Mouse (Mus musculus): ENCODE measurements around the gene Lrrc66. TPM values are rescaled to one million over a fixed set of nuclear protein-coding genes. Genes with fewer than 3 reads are reported as not detected.
"Not testable (repeated sequence)": the region's sequence is repeated elsewhere in the genome, so short reads cannot be mapped to it uniquely, and the experiment has no call there.

Lrrc66 gene
- total RNA-seq, 1 experiment from 2014 or later: 2.4 TPM

DNA sequence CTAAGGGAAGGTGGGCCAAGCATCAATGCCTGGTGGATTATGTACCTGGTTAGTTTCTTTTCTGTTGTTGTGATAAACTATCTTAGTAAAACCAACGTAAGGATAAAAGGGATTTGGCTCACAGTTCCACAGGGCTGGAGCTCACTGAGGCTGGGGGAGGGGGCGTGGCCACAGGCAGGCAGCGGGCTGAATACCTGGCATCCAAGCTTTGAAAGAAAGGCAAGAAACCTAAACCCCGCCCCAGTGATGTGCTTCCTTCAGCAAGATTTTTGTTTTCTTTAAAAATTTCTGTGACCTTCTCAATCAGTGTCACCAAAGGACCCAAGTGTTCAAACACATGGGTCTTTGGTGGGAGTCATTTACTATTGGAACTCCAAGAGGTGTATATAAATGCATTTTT, 4.8 kb downstream of the Lrrc66 start:
- ATAC-seq (replicated peaks in 1 of 2; ENCODE audit: insufficient read depth in 1 of 2, low FRiP score in 2 of 2, low TSS enrichment in 1 of 2, low read depth in 1 of 2, poor library complexity in 2 of 2, severe bottlenecking in 2 of 2): no peak

DNA sequence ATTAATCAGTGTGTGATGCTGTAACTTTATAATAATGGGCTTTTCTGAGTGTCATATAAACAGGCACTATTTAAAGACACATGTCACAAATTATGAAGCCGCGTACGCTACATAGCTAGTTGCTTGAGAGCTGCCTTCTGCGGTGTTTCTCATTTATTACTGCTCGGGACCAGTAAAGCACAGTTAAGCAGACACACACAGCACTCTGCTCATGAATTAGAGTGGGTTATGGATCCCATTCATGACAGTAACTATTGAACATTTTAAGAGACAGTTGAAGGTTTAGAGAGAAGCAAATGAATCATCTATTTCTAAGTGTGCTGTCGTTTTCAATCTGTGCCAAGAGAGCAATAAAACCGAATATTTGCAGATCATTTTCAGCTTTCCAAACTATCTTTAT, 5.5 kb downstream of the Lrrc66 start:
- ATAC-seq (replicated peaks in 1 of 2; ENCODE audit: insufficient read depth in 1 of 2, low FRiP score in 2 of 2, low TSS enrichment in 1 of 2, low read depth in 1 of 2, poor library complexity in 2 of 2, severe bottlenecking in 2 of 2): no peak

- ATAC-seq (replicated peaks in 1 of 2; ENCODE audit: insufficient read depth in 1 of 2, low FRiP score in 2 of 2, low TSS enrichment in 1 of 2, low read depth in 1 of 2, poor library complexity in 2 of 2, severe bottlenecking in 2 of 2): no peak
These were observed 6.8 kb downstream of the Lrrc66 start for GRCm38 (mm10) chr5:73625505-73625904.

DNA sequence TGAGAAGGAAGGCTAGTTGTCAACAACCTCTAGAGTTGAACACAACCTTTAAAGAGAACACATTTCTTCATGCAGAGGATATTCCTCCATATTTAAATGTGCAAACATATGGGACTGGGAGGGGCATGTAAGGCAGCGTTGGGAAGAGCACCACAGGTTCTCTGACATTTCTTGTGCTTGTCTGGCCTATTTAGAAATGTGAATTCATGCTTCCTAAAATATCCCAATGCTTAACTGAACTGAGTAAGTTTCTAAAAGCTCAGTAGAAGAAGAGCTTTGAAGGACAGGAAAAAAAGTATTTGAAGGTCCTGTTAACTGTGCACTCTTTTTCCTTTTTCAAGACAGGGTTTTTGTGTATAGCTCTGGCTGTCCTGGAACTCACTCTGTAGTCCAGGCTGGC, 13.4 kb downstream of the Lrrc66 start:
- ATAC-seq (replicated peaks in 1 of 2; ENCODE audit: insufficient read depth in 1 of 2, low FRiP score in 2 of 2, low TSS enrichment in 1 of 2, low read depth in 1 of 2, poor library complexity in 2 of 2, severe bottlenecking in 2 of 2): no peak

DNA sequence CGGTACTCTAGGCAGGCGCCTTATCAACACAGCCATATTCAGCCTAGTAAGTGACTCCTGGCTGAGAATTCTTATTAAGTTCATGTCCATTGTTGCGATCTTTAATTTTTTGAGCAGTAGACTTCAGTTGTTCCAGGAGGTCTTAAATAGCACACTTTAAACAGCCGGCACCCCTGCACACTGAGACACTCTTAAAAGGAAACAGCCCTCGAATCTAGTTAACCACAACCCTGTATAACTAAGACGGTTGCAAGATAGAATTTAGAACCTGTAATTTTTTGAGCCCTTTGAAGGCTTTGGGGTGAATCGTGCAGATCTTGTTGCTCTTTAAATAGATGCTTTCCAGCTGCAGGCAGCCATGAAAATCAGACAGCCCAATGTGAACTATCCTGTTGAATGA, 17.1 kb downstream of the Lrrc66 start:
- peak; percentile 48 to 57 for ATAC-seq (replicated peaks in 1 of 2; ENCODE audit: insufficient read depth in 1 of 2, low FRiP score in 2 of 2, low TSS enrichment in 1 of 2, low read depth in 1 of 2, poor library complexity in 2 of 2, severe bottlenecking in 2 of 2)

- no peak for ATAC-seq (replicated peaks in 1 of 2; ENCODE audit: insufficient read depth in 1 of 2, low FRiP score in 2 of 2, low TSS enrichment in 1 of 2, low read depth in 1 of 2, poor library complexity in 2 of 2, severe bottlenecking in 2 of 2)
These were observed 19.0 kb downstream of the Lrrc66 start for GRCm38 (mm10) chr5:73613296-73613695.

GRCm38 (mm10) chr5:73611071-73611470, 21.3 kb downstream of the Lrrc66 start:
- no peak for ATAC-seq (replicated peaks in 1 of 2; ENCODE audit: insufficient read depth in 1 of 2, low FRiP score in 2 of 2, low TSS enrichment in 1 of 2, low read depth in 1 of 2, poor library complexity in 2 of 2, severe bottlenecking in 2 of 2)

DNA sequence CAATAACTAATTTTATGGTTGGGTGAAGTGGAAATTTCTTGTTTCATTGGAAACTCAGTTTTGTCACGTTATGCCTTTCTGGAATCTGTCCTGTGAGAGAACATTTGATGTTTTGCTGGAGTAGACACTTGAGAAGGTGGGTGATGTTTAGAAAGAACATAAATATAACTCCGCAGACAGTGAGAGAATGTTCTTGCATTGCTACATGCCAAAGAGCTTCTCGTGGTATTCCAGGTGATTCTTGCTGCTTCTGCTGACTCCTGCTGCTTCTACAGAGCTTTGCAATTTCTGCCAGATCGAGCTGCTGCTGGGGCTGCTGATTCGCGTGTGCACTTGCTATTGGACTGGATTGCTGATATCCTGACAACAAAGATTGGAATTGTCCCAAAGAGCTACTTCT, 27.4 kb downstream of the Lrrc66 start:
- ATAC-seq (replicated peaks in 1 of 2; ENCODE audit: insufficient read depth in 1 of 2, low FRiP score in 2 of 2, low TSS enrichment in 1 of 2, low read depth in 1 of 2, poor library complexity in 2 of 2, severe bottlenecking in 2 of 2): no peak

GRCm38 (mm10) chr5:73604542-73604941, 27.8 kb downstream of the Lrrc66 start:
- no peak for ATAC-seq (replicated peaks in 1 of 2; ENCODE audit: insufficient read depth in 1 of 2, low FRiP score in 2 of 2, low TSS enrichment in 1 of 2, low read depth in 1 of 2, poor library complexity in 2 of 2, severe bottlenecking in 2 of 2)

DNA sequence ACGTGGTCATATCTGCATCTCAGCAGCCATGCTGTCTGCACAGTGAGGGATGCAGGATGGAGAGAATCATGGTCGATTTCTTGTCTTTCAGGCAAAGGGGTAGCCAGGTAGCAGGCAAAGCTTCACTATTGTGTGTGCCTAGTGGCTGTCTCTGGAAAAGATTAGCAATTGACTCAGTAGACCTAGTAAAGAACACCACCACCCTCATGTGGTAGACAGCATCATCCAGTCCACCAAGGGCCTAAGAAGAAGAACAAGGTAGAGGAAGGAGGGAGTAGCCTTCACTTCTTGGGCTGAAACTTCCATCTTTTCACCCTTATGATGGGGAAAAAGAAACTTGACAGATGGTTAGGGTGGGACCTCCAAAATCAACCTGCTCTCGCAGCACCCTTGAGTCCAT, 29.5 kb downstream of the Lrrc66 start:
- no peak for ATAC-seq (replicated peaks in 1 of 2; ENCODE audit: insufficient read depth in 1 of 2, low FRiP score in 2 of 2, low TSS enrichment in 1 of 2, low read depth in 1 of 2, poor library complexity in 2 of 2, severe bottlenecking in 2 of 2)

GRCm38 (mm10) chr5:73601361-73601763, 31.0 kb downstream of the Lrrc66 start:
- ATAC-seq (replicated peaks in 1 of 2; ENCODE audit: insufficient read depth in 1 of 2, low FRiP score in 2 of 2, low TSS enrichment in 1 of 2, low read depth in 1 of 2, poor library complexity in 2 of 2, severe bottlenecking in 2 of 2): no peak

GRCm38 (mm10) chr5:73599991-73600390, 32.3 kb downstream of the Lrrc66 start:
- no peak for ATAC-seq (replicated peaks in 1 of 2; ENCODE audit: insufficient read depth in 1 of 2, low FRiP score in 2 of 2, low TSS enrichment in 1 of 2, low read depth in 1 of 2, poor library complexity in 2 of 2, severe bottlenecking in 2 of 2)

GRCm38 (mm10) chr5:73598943-73599695, 33.2 kb downstream of the Lrrc66 start:
- ATAC-seq (replicated peaks in 1 of 2; ENCODE audit: insufficient read depth in 1 of 2, low FRiP score in 2 of 2, low TSS enrichment in 1 of 2, low read depth in 1 of 2, poor library complexity in 2 of 2, severe bottlenecking in 2 of 2): no peak

- no peak for ATAC-seq (replicated peaks in 1 of 2; ENCODE audit: insufficient read depth in 1 of 2, low FRiP score in 2 of 2, low TSS enrichment in 1 of 2, low read depth in 1 of 2, poor library complexity in 2 of 2, severe bottlenecking in 2 of 2)
These were observed 45.2 kb downstream of the Lrrc66 start for GRCm38 (mm10) chr5:73587119-73587518.

GRCm38 (mm10) chr5:73586597-73586996, 45.7 kb downstream of the Lrrc66 start:
- ATAC-seq (replicated peaks in 1 of 2; ENCODE audit: insufficient read depth in 1 of 2, low FRiP score in 2 of 2, low TSS enrichment in 1 of 2, low read depth in 1 of 2, poor library complexity in 2 of 2, severe bottlenecking in 2 of 2): no peak

- no peak for ATAC-seq (replicated peaks in 1 of 2; ENCODE audit: insufficient read depth in 1 of 2, low FRiP score in 2 of 2, low TSS enrichment in 1 of 2, low read depth in 1 of 2, poor library complexity in 2 of 2, severe bottlenecking in 2 of 2)
These were observed 46.9 kb downstream of the Lrrc66 start for GRCm38 (mm10) chr5:73585212-73586115.

DNA sequence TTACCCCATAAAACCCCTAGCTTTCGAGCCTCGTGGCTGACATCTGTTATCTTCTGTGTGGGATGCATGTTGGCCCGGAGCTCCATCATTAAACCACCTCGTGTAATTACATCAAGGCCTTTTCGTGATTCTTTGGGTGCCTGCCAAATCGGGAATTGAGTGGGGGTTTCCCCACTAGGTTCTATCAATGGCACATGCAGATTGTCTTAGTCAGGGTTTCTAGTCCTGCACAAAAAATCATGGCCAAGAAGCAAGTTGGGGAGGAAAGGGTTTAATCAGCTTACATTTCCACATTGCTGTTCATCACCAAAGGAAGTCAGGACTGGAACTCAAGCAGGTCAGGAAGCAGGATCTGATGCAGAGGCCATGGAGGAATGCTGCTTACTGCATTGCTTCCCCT, 48.3 kb downstream of the Lrrc66 start:
- ATAC-seq (replicated peaks in 1 of 2; ENCODE audit: insufficient read depth in 1 of 2, low FRiP score in 2 of 2, low TSS enrichment in 1 of 2, low read depth in 1 of 2, poor library complexity in 2 of 2, severe bottlenecking in 2 of 2): not testable (repeated sequence)

DNA sequence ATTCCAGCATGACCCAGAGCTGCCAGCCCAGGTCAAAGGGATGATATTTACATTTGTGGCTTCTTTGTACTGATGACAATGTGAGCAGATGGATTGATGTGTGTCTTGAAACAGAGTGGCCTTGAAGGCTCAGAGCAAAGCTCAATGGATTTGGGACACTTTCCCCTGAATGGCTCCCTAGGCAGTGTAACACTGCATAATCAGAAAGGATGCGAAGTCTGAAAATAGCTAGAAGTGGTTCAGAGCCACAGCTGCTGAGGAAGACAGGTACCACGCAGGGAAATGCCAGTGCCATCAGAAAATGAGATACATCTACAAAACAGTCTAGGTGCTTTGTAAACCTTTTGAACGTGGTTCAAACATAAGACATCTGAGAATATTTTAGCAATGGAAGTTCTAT, 54.2 kb downstream of the Lrrc66 start:
- ATAC-seq (replicated peaks in 1 of 2; ENCODE audit: insufficient read depth in 1 of 2, low FRiP score in 2 of 2, low TSS enrichment in 1 of 2, low read depth in 1 of 2, poor library complexity in 2 of 2, severe bottlenecking in 2 of 2): no peak

Measured in hematopoietic stem cell, adult 5-6 weeks (primary cell).